Comparison of ENCODE assay signal across 21 mouse cellular contexts in genomic region chr5:123933556-123933955, GRCm38 (mm10). TPM values are rescaled to one million over a fixed set of nuclear protein-coding genes. Genes with fewer than 3 reads are reported as not detected.
A peak's percentile ranks its signal among the peaks of the same experiment; 100 is the strongest.
DNase-seq lines count a peak whose midpoint lies in the region; ATAC-seq and TF ChIP-seq lines count a peak whose summit lies in the region.
"Had no signal": no experiment of that assay in that cellular context is flagged by ENCODE, and none has a peak within 500 bp of the region (broad histone marks: within the 10 kb centered on the region; RNA-seq: fewer than 3 reads in every experiment).

No protein-coding gene starts in this region.

- no peak for ATAC-seq in forebrain, embryonic 11.5 days (replicated peaks; ENCODE audit: low FRiP score)
- peak; percentile 21; the same call in 1 of the 2 replicates for ATAC-seq in liver, embryonic 14.5 days (ENCODE audit: insufficient read depth)
- no peak for ATAC-seq in hindbrain, embryonic 11.5 days (ENCODE audit: low FRiP score)
- ATAC-seq: forebrain, embryonic 15.5 days; intestine, embryonic 15.5 days had no signal

- no peaks in the 10 kb centered on the region for H3K9me3 ChIP-seq in forebrain, embryonic 11.5 days (ENCODE audit: control insufficient read depth, low read length)
- H3K9me3 ChIP-seq in forebrain, embryonic 10.5 days = no peaks in the 10 kb centered on the region
- H3K9me3 ChIP-seq in MEL (replicated peaks; ENCODE audit: insufficient read depth, low read length) = no peaks in the 10 kb centered on the region
- H3K9me3 ChIP-seq in embryonic facial prominence, embryonic 10.5 days = no peaks in the 10 kb centered on the region
- no peaks in the 10 kb centered on the region for H3K9me3 ChIP-seq in liver, embryonic 14.5 days (ENCODE audit: control insufficient read depth, low read length)
- H3K9me3 ChIP-seq in hindbrain, embryonic 11.5 days (ENCODE audit: control insufficient read depth, low read length) = no peaks in the 10 kb centered on the region
- H3K9me3 ChIP-seq: forebrain, embryonic 15.5 days; hindbrain, embryonic 13.5 days; intestine, embryonic 15.5 days; kidney, embryonic 15.5 days had no signal

- DNase-seq in forebrain, embryonic 11.5 days (ENCODE audit: low spot score) = peak; percentile 54
- DNase-seq in forebrain, embryonic 10.5 days (ENCODE audit: extremely low spot score, low spot score) = no peak
- peak; percentile 92 for DNase-seq in MEL (ENCODE audit: low read depth, low spot score)
- peak; percentile 10 for DNase-seq in embryonic facial prominence, embryonic 10.5 days (ENCODE audit: low spot score)
- peak in 1 of 3 experiments; percentile 39 for DNase-seq in liver, embryonic 14.5 days (ENCODE audit: low read depth in 3 of 3, low spot score in 3 of 3)
- no peak for DNase-seq in ovary, postnatal 36 days (ENCODE audit: low spot score)
- no peak for DNase-seq in frontal cortex, adult 2 months (ENCODE audit: extremely low spot score in 1 of 2, low spot score in 1 of 2)
- DNase-seq in hindbrain, embryonic 11.5 days (ENCODE audit: low spot score) = no peak
- DNase-seq: adrenal gland, adult 8-10 months; cerebellum, adult 2 months; heart, adult 2 months; lung, adult 18-20 months; lung, postnatal 36 days had no signal

- H3K9ac ChIP-seq in forebrain, embryonic 11.5 days (ENCODE audit: low read length) = no peak overlapping the region
- peak overlapping the region; percentile 84 for H3K9ac ChIP-seq in MEL (ENCODE audit: control insufficient read depth, low read depth, low read length, poor library complexity, severe bottlenecking)
- H3K9ac ChIP-seq in liver, embryonic 14.5 days (replicated peaks) = peak overlapping the region; percentile 27
- no peak overlapping the region for H3K9ac ChIP-seq in hindbrain, embryonic 11.5 days (ENCODE audit: low read depth, low read length)
- H3K9ac ChIP-seq: forebrain, embryonic 15.5 days; hindbrain, embryonic 13.5 days; intestine, embryonic 15.5 days; kidney, embryonic 15.5 days had no signal

- peaks cover 17% of the 10 kb centered on the region for H3K79me2 ChIP-seq in MEL (ENCODE audit: control insufficient read depth, insufficient read depth, low read length, poor library complexity)

- no peak for TF ChIP-seq EP300 in MEL (IDR thresholded peaks at IDR 0.05; ENCODE audit: low read depth in 1 of 2, low read length in 2 of 2)
- no peak for TF ChIP-seq EP300 in liver, embryonic 14.5 days (IDR thresholded peaks at IDR 0.05; ENCODE audit: low read depth)

- no peak overlapping the region for H3K4me2 ChIP-seq in forebrain, embryonic 11.5 days (ENCODE audit: low read depth, low read length, severe bottlenecking)
- peak overlapping the region; percentile 67 for H3K4me2 ChIP-seq in liver, embryonic 14.5 days (ENCODE audit: low read depth)
- H3K4me2 ChIP-seq in hindbrain, embryonic 11.5 days (replicated peaks; ENCODE audit: low read depth, low read length) = no peak overlapping the region
- H3K4me2 ChIP-seq: forebrain, embryonic 15.5 days; hindbrain, embryonic 13.5 days; intestine, embryonic 15.5 days; kidney, embryonic 15.5 days; midbrain, embryonic 11.5 days had no signal

- H3K4me1 ChIP-seq in forebrain, embryonic 11.5 days (replicated peaks; ENCODE audit: control insufficient read depth, insufficient read depth, low read length) = no peaks in the 10 kb centered on the region
- peaks cover 11% of the 10 kb centered on the region for H3K4me1 ChIP-seq in forebrain, embryonic 10.5 days
- peaks cover 0 to 19% of the 10 kb centered on the region in 2 experiments; a peak in 2 of 4 replicates for H3K4me1 ChIP-seq in MEL (ENCODE audit: control insufficient read depth in 1 of 2, insufficient read depth in 2 of 2, low read length in 2 of 2)
- peaks cover 14% of the 10 kb centered on the region for H3K4me1 ChIP-seq in embryonic facial prominence, embryonic 10.5 days
- H3K4me1 ChIP-seq in liver, embryonic 14.5 days (replicated peaks; ENCODE audit: control insufficient read depth in 2 of 2, insufficient read depth in 2 of 2, low read length in 1 of 2) = peaks cover 0 to 16% of the 10 kb centered on the region in 2 experiments
- no peaks in the 10 kb centered on the region for H3K4me1 ChIP-seq in hindbrain, embryonic 11.5 days (replicated peaks; ENCODE audit: control insufficient read depth, insufficient read depth, low read length)

- H3K27me3 ChIP-seq in forebrain, embryonic 11.5 days (ENCODE audit: control insufficient read depth, insufficient read depth, low read length) = no peaks in the 10 kb centered on the region
- H3K27me3 ChIP-seq in forebrain, embryonic 10.5 days (ENCODE audit: poor library complexity, severe bottlenecking) = no peaks in the 10 kb centered on the region
- no peaks in the 10 kb centered on the region for H3K27me3 ChIP-seq in MEL (ENCODE audit: control insufficient read depth in 1 of 2, insufficient read depth in 2 of 2, low read length in 2 of 2)
- no peaks in the 10 kb centered on the region for H3K27me3 ChIP-seq in embryonic facial prominence, embryonic 10.5 days (replicated peaks; ENCODE audit: low read depth, poor library complexity, severe bottlenecking)
- H3K27me3 ChIP-seq in liver, embryonic 14.5 days (ENCODE audit: control insufficient read depth, insufficient read depth, low read length) = no peaks in the 10 kb centered on the region
- no peaks in the 10 kb centered on the region for H3K27me3 ChIP-seq in hindbrain, embryonic 11.5 days (ENCODE audit: control insufficient read depth, insufficient read depth, low read length)
- H3K27me3 ChIP-seq: CH12.LX; forebrain, embryonic 15.5 days; intestine, embryonic 15.5 days; kidney, embryonic 15.5 days had no signal

- TF ChIP-seq CTCF in MEL (IDR thresholded peaks at IDR 0.05 in 2 of 3, conservative IDR thresholded peaks at IDR 0.05 in 1 of 3; ENCODE audit: control insufficient read depth in 1 of 3, insufficient read depth in 1 of 3, low read depth in 2 of 3, low read length in 3 of 3, poor library complexity in 1 of 3, severe bottlenecking in 1 of 3) = no peak
- TF ChIP-seq CTCF in liver, embryonic 14.5 days (IDR thresholded peaks at IDR 0.05; ENCODE audit: low read depth) = no peak

- TF ChIP-seq RAD21 in MEL (IDR thresholded peaks at IDR 0.05; ENCODE audit: low read depth, low read length) = no peak

- WGBS in forebrain, embryonic 11.5 days = 95% methylated on average over 12 of the region's 12 CpGs
- 89% methylated on average over 12 of the region's 12 CpGs for WGBS in forebrain, embryonic 10.5 days
- 89% methylated on average over 12 of the region's 12 CpGs for WGBS in embryonic facial prominence, embryonic 10.5 days
- WGBS in liver, embryonic 14.5 days (ENCODE audit: insufficient replicate concordance) = 51% methylated on average over 12 of the region's 12 CpGs
- 87% methylated on average over 12 of the region's 12 CpGs for WGBS in hindbrain, embryonic 11.5 days

- H3K36me3 ChIP-seq in forebrain, embryonic 11.5 days (ENCODE audit: control insufficient read depth, insufficient read depth, low read length) = no peaks in the 10 kb centered on the region; the same call in 1 of the 2 replicates
- H3K36me3 ChIP-seq in forebrain, embryonic 10.5 days (replicated peaks) = peaks cover 12% of the 10 kb centered on the region
- peaks cover 0 to 15% of the 10 kb centered on the region in 2 experiments; a peak in 2 of 4 replicates for H3K36me3 ChIP-seq in MEL (ENCODE audit: control insufficient read depth in 1 of 2, insufficient read depth in 2 of 2, low read length in 2 of 2)
- H3K36me3 ChIP-seq in embryonic facial prominence, embryonic 10.5 days (replicated peaks) = peaks cover 15% of the 10 kb centered on the region
- H3K36me3 ChIP-seq in liver, embryonic 14.5 days (replicated peaks; ENCODE audit: control insufficient read depth, insufficient read depth, low read depth) = no peaks in the 10 kb centered on the region
- H3K36me3 ChIP-seq in hindbrain, embryonic 11.5 days (ENCODE audit: control insufficient read depth, insufficient read depth, low read length) = no peaks in the 10 kb centered on the region
- H3K36me3 ChIP-seq: forebrain, embryonic 15.5 days; intestine, embryonic 15.5 days had no signal

- TF ChIP-seq POLR2A in MEL (IDR thresholded peaks at IDR 0.05; ENCODE audit: control insufficient read depth in 1 of 2, insufficient read depth in 1 of 2, low read depth in 1 of 2, low read length in 2 of 2, poor library complexity in 1 of 2) = peak; percentile 47 to 85; a peak in 3 of 4 replicates

- no peak overlapping the region for H3K4me3 ChIP-seq in forebrain, embryonic 11.5 days (ENCODE audit: low read depth, low read length)
- H3K4me3 ChIP-seq in forebrain, embryonic 10.5 days = no peak overlapping the region
- H3K4me3 ChIP-seq in MEL (ENCODE audit: control insufficient read depth in 1 of 2, insufficient read depth in 1 of 2, low read depth in 2 of 2, low read length in 2 of 2) = peak overlapping the region; percentile 63 to 68
- H3K4me3 ChIP-seq in embryonic facial prominence, embryonic 10.5 days = no peak overlapping the region
- H3K4me3 ChIP-seq in liver, embryonic 14.5 days (ENCODE audit: insufficient read depth in 1 of 2, low read depth in 2 of 2, low read length in 2 of 2) = peak overlapping the region; percentile 34 to 54
- H3K4me3 ChIP-seq in hindbrain, embryonic 11.5 days (ENCODE audit: low read depth, low read length) = no peak overlapping the region
- H3K4me3 ChIP-seq: forebrain, embryonic 15.5 days; heart, adult 2 months; hindbrain, embryonic 13.5 days; intestine, embryonic 15.5 days; kidney, embryonic 15.5 days had no signal

- H3K27ac ChIP-seq in forebrain, embryonic 11.5 days (ENCODE audit: low read depth, low read length) = no peak overlapping the region
- no peak overlapping the region for H3K27ac ChIP-seq in forebrain, embryonic 10.5 days
- H3K27ac ChIP-seq in MEL (ENCODE audit: control insufficient read depth, low read depth, low read length) = peak overlapping the region; percentile 99
- no peak overlapping the region for H3K27ac ChIP-seq in embryonic facial prominence, embryonic 10.5 days (replicated peaks)
- peak overlapping the region; percentile 71 for H3K27ac ChIP-seq in liver, embryonic 14.5 days
- no peak overlapping the region for H3K27ac ChIP-seq in hindbrain, embryonic 11.5 days (ENCODE audit: low read depth, low read length)
- H3K27ac ChIP-seq: forebrain, embryonic 15.5 days; heart, adult 2 months; hindbrain, embryonic 13.5 days; intestine, embryonic 15.5 days; kidney, embryonic 15.5 days had no signal

RNA-seq across cellular contexts. Expression of gene Ccdc62, which starts 3.1 kb away (rescaled TPM):
- 3.9 and 6.7 TPM in 2 replicates for polyA plus RNA-seq in forebrain, embryonic 11.5 days (2014; fragmentation: Nextera tagmentation; extraction: Ambion mirVana)
- 5.0 and 7.0 TPM in 2 replicates for polyA plus RNA-seq in forebrain, embryonic 10.5 days (2016; fragmentation: Nextera tagmentation; extraction: Ambion mirVana)
- total RNA-seq in MEL (2012; rRNA removed) = 7.5 and 8.5 TPM in 2 replicates
- 10 to 100 TPM in 1 of 2 experiments, not detected in 1; 13.4 TPM for polyA plus RNA-seq in MEL (2012; ENCODE audit: insufficient read depth in 1 of 2, insufficient read length in 2 of 2, low read depth in 1 of 2, low replicate concordance in 2 of 2, missing spikeins in 1 of 2)
- polyA plus RNA-seq in embryonic facial prominence, embryonic 10.5 days (2016; fragmentation: Nextera tagmentation; extraction: Ambion mirVana) = 5.0 and 5.9 TPM in 2 replicates
- polyA plus RNA-seq in liver, embryonic 14.5 days (2012; rRNA removed) = 2.0 and 2.7 TPM in 2 replicates
- polyA plus RNA-seq in liver, embryonic 14.5 days (2014; fragmentation: Nextera tagmentation; extraction: Ambion mirVana) = 3.4 and 3.7 TPM in 2 replicates
- 5.2 and 8.1 TPM in 2 replicates for polyA plus RNA-seq in frontal cortex, adult 2 months (2012; rRNA removed)
- polyA plus RNA-seq in hindbrain, embryonic 11.5 days (2014; fragmentation: Nextera tagmentation; extraction: Ambion mirVana) = 4.3 and 5.4 TPM in 2 replicates

RNA-seq across cellular contexts. Expression of gene Gm43518, which starts 6.3 kb away (rescaled TPM):
- polyA plus RNA-seq in forebrain, embryonic 11.5 days (2014; fragmentation: Nextera tagmentation; extraction: Ambion mirVana) = 1.3 and 1.6 TPM in 2 replicates
- polyA plus RNA-seq in forebrain, embryonic 10.5 days (2016; fragmentation: Nextera tagmentation; extraction: Ambion mirVana) = 1.7 TPM in 2 replicates
- total RNA-seq in MEL (2012; rRNA removed) = 1.5 and 2.1 TPM in 2 replicates
- 1 to 10 TPM in 1 of 2 experiments, not detected in 1; 3.6 TPM for polyA plus RNA-seq in MEL (2012; ENCODE audit: insufficient read depth in 1 of 2, insufficient read length in 2 of 2, low read depth in 1 of 2, low replicate concordance in 2 of 2, missing spikeins in 1 of 2)
- polyA plus RNA-seq in embryonic facial prominence, embryonic 10.5 days (2016; fragmentation: Nextera tagmentation; extraction: Ambion mirVana) = 2.0 TPM in 2 replicates
- polyA plus RNA-seq in liver, embryonic 14.5 days (2012; rRNA removed) = 0.14 and 0.63 TPM in 2 replicates
- 0.60 TPM in 1 of 2 replicates, not detected in the other for polyA plus RNA-seq in liver, embryonic 14.5 days (2014; fragmentation: Nextera tagmentation; extraction: Ambion mirVana)
- 1.3 and 1.6 TPM in 2 replicates for polyA plus RNA-seq in frontal cortex, adult 2 months (2012; rRNA removed)
- 1.5 and 2.4 TPM in 2 replicates for polyA plus RNA-seq in hindbrain, embryonic 11.5 days (2014; fragmentation: Nextera tagmentation; extraction: Ambion mirVana)
- total RNA-seq: CH12.LX; gastrocnemius, adult 18-20 months; monocyte, adult 5-6 weeks had no signal
- polyA plus RNA-seq: heart, adult 2 months had no signal

RNA-seq across cellular contexts. Expression of gene Denr, which starts 26.6 kb away (rescaled TPM):
- polyA plus RNA-seq in forebrain, embryonic 11.5 days (2014; fragmentation: Nextera tagmentation; extraction: Ambion mirVana) = 151 and 166 TPM in 2 replicates
- 177 and 188 TPM in 2 replicates for polyA plus RNA-seq in forebrain, embryonic 10.5 days (2016; fragmentation: Nextera tagmentation; extraction: Ambion mirVana)
- total RNA-seq in MEL (2012; rRNA removed) = 100 and 109 TPM in 2 replicates
- polyA plus RNA-seq in MEL (2012; ENCODE audit: insufficient read depth in 1 of 2, insufficient read length in 2 of 2, low read depth in 1 of 2, low replicate concordance in 2 of 2, missing spikeins in 1 of 2) = 100 to 1,000 TPM in 1 of 2 experiments, 10 to 100 TPM in 1; 62.4 to 323 TPM
- 180 and 184 TPM in 2 replicates for polyA plus RNA-seq in embryonic facial prominence, embryonic 10.5 days (2016; fragmentation: Nextera tagmentation; extraction: Ambion mirVana)
- polyA plus RNA-seq in liver, embryonic 14.5 days (2012; rRNA removed) = 8.8 and 17.5 TPM in 2 replicates
- polyA plus RNA-seq in liver, embryonic 14.5 days (2014; fragmentation: Nextera tagmentation; extraction: Ambion mirVana) = 43.0 and 50.0 TPM in 2 replicates
- 52.0 and 53.2 TPM in 2 replicates for polyA plus RNA-seq in frontal cortex, adult 2 months (2012; rRNA removed)
- 154 and 172 TPM in 2 replicates for polyA plus RNA-seq in hindbrain, embryonic 11.5 days (2014; fragmentation: Nextera tagmentation; extraction: Ambion mirVana)

RNA-seq across cellular contexts. Expression of gene Hip1r, which starts 39.9 kb away (rescaled TPM):
- polyA plus RNA-seq in forebrain, embryonic 11.5 days (2014; fragmentation: Nextera tagmentation; extraction: Ambion mirVana) = 7.3 and 8.6 TPM in 2 replicates
- polyA plus RNA-seq in forebrain, embryonic 10.5 days (2016; fragmentation: Nextera tagmentation; extraction: Ambion mirVana) = 7.7 and 11.1 TPM in 2 replicates
- 14.9 and 16.6 TPM in 2 replicates for total RNA-seq in MEL (2012; rRNA removed)
- 10 to 100 TPM in 1 of 2 experiments, not detected in 1; 31.6 TPM for polyA plus RNA-seq in MEL (2012; ENCODE audit: insufficient read depth in 1 of 2, insufficient read length in 2 of 2, low read depth in 1 of 2, low replicate concordance in 2 of 2, missing spikeins in 1 of 2)
- 8.5 and 10.7 TPM in 2 replicates for polyA plus RNA-seq in embryonic facial prominence, embryonic 10.5 days (2016; fragmentation: Nextera tagmentation; extraction: Ambion mirVana)
- polyA plus RNA-seq in liver, embryonic 14.5 days (2012; rRNA removed) = 6.4 and 7.6 TPM in 2 replicates
- polyA plus RNA-seq in liver, embryonic 14.5 days (2014; fragmentation: Nextera tagmentation; extraction: Ambion mirVana) = 6.2 and 7.2 TPM in 2 replicates
- polyA plus RNA-seq in frontal cortex, adult 2 months (2012; rRNA removed) = 40.3 and 41.5 TPM in 2 replicates
- 6.0 and 9.7 TPM in 2 replicates for polyA plus RNA-seq in hindbrain, embryonic 11.5 days (2014; fragmentation: Nextera tagmentation; extraction: Ambion mirVana)

RNA-seq across cellular contexts. Expression of gene Hcar1, which starts 53.7 kb away (rescaled TPM):
- polyA plus RNA-seq in forebrain, embryonic 11.5 days (2014; fragmentation: Nextera tagmentation; extraction: Ambion mirVana) = 0.05 and 0.21 TPM in 2 replicates
- polyA plus RNA-seq in forebrain, embryonic 10.5 days (2016; fragmentation: Nextera tagmentation; extraction: Ambion mirVana) = not detected in 2 replicates
- total RNA-seq in MEL (2012; rRNA removed) = not detected in 2 replicates
- polyA plus RNA-seq in MEL (2012; ENCODE audit: insufficient read depth in 1 of 2, insufficient read length in 2 of 2, low read depth in 1 of 2, low replicate concordance in 2 of 2, missing spikeins in 1 of 2) = not detected
- polyA plus RNA-seq in embryonic facial prominence, embryonic 10.5 days (2016; fragmentation: Nextera tagmentation; extraction: Ambion mirVana) = 0.09 TPM in 2 replicates
- polyA plus RNA-seq in liver, embryonic 14.5 days (2012; rRNA removed) = 0.06 and 0.08 TPM in 2 replicates
- polyA plus RNA-seq in liver, embryonic 14.5 days (2014; fragmentation: Nextera tagmentation; extraction: Ambion mirVana) = 0.08 and 0.10 TPM in 2 replicates
- 1.0 and 1.1 TPM in 2 replicates for polyA plus RNA-seq in frontal cortex, adult 2 months (2012; rRNA removed)
- polyA plus RNA-seq in hindbrain, embryonic 11.5 days (2014; fragmentation: Nextera tagmentation; extraction: Ambion mirVana) = 0.04 and 0.12 TPM in 2 replicates
- total RNA-seq: CH12.LX; monocyte, adult 5-6 weeks had no signal
- polyA plus RNA-seq: midbrain, embryonic 11.5 days had no signal

Comparison
In these comparisons a context has a peak if more than half of its experiments do, and no peak if none do; other contexts are left out.
1. DNase-seq: peak in forebrain, embryonic 11.5 days (single experiment), MEL (single experiment) and embryonic facial prominence, embryonic 10.5 days (single experiment); none in forebrain, embryonic 10.5 days (single experiment), ovary, postnatal 36 days (single experiment), frontal cortex, adult 2 months (0 of 2) and hindbrain, embryonic 11.5 days (single experiment).
2. H3K27ac ChIP-seq: peak in MEL (single experiment) and liver, embryonic 14.5 days (single experiment); none in forebrain, embryonic 11.5 days (single experiment), forebrain, embryonic 10.5 days (single experiment), embryonic facial prominence, embryonic 10.5 days (single experiment) and hindbrain, embryonic 11.5 days (single experiment).
3. H3K4me3 ChIP-seq: peak in MEL (2 of 2) and liver, embryonic 14.5 days (2 of 2); none in forebrain, embryonic 11.5 days (single experiment), forebrain, embryonic 10.5 days (single experiment), embryonic facial prominence, embryonic 10.5 days (single experiment) and hindbrain, embryonic 11.5 days (single experiment).
4. H3K9ac ChIP-seq: peak in MEL (single experiment) and liver, embryonic 14.5 days (single experiment); none in forebrain, embryonic 11.5 days (single experiment) and hindbrain, embryonic 11.5 days (single experiment).